Mouse (Mus musculus) liver, postnatal 0 days (tissue): ENCODE data around the gene Fbxo40. TPM values are rescaled to one million over a fixed set of nuclear protein-coding genes. Genes with fewer than 3 reads are reported as not detected.

Experiments used
- ATAC-seq: fragments of 200-750 bp; cut with Nextera tagmentation; 2 replicates; pipeline ENCODE4 v1.8.0; 2017; ENCODE audit warnings: mild to moderate bottlenecking, moderate library complexity
- DNase-seq: peaks from one replicate; pipeline ENCODE4 v3.0.0-alpha.2; 2016
- H3K27ac ChIP-seq: fragments of 300-500 bp; sonication (generic); 2 replicates; pipeline ENCODE4 v1.5.1; 2014; ENCODE audit warnings: antibody characterized with exemption, moderate library complexity, mild to moderate bottlenecking, low read depth
- H3K27me3 ChIP-seq: fragments of 300-500 bp; sonication (generic); 2 replicates; pipeline ENCODE4 v1.6.1; 2014; ENCODE audit warnings: low read length, control low read depth, mixed read lengths; ENCODE audit not compliant: insufficient read depth
- H3K36me3 ChIP-seq: fragments of 300-500 bp; sonication (generic); replicated peaks from 2 replicates; pipeline ENCODE4 v1.6.1; 2014; ENCODE audit warnings: mild to moderate bottlenecking, control low read depth, low read length, moderate library complexity, mixed read lengths; ENCODE audit not compliant: insufficient read depth
- H3K4me1 ChIP-seq: fragments of 300-500 bp; sonication (generic); 2 replicates; pipeline ENCODE4 v1.6.1; 2014; ENCODE audit warnings: antibody characterized with exemption, mild to moderate bottlenecking, control low read depth; ENCODE audit not compliant: insufficient read depth
- H3K4me2 ChIP-seq: fragments of 300-500 bp; sonication (generic); 2 replicates; pipeline ENCODE4 v1.6.1; 2014; ENCODE audit warnings: low read depth, mild to moderate bottlenecking, low read length, moderate library complexity, mixed read lengths
- H3K4me3 ChIP-seq: fragments of 300-500 bp; sonication (generic); 2 replicates; pipeline ENCODE4 v1.5.1; 2014; ENCODE audit warnings: low read depth, low read length
- H3K9ac ChIP-seq: fragments of 300-500 bp; sonication (generic); replicated peaks from 2 replicates; pipeline ENCODE4 v1.6.1; 2014; ENCODE audit warnings: mild to moderate bottlenecking, moderate library complexity
- H3K9me3 ChIP-seq: fragments of 300-500 bp; sonication (generic); 2 replicates; pipeline ENCODE4 v1.6.1; 2016; ENCODE audit warnings: mild to moderate bottlenecking, control low read depth, low read length, mixed read lengths
- CTCF ChIP-seq: sonication (generic); IDR thresholded peaks from 2 replicates; pipeline ENCODE4 v1.5.1; 2016; ENCODE audit warnings: antibody characterized with exemption, low read depth
- EP300 ChIP-seq: IDR thresholded peaks from 2 replicates; pipeline ENCODE4 v1.6.1; 2016; ENCODE audit warnings: antibody characterized with exemption, low read depth, mild to moderate bottlenecking
- WGBS: fragments of 180-500 bp; shearing (Covaris S2); extraction: QIAGEN DNeasy Blood & Tissue Kit; methylation state at CpG from one replicate; pipeline ENCODE4 v1.1.7; 2014; ENCODE audit not compliant: insufficient replicate concordance; 5-methylcytosine and 5-hydroxymethylcytosine counted together
- polyA plus RNA-seq: library from polyadenylated mRNA; unstranded; fragments of >200 nt; fragmentation: Nextera tagmentation; extraction: Ambion mirVana; gene quantifications from 2 replicates; pipeline ENCODE4 v1.2.1, GENCODE M21; 2015

The Fbxo40 gene
- polyA plus RNA-seq, 1 experiment from 2014 or later, result not detected

DNA sequence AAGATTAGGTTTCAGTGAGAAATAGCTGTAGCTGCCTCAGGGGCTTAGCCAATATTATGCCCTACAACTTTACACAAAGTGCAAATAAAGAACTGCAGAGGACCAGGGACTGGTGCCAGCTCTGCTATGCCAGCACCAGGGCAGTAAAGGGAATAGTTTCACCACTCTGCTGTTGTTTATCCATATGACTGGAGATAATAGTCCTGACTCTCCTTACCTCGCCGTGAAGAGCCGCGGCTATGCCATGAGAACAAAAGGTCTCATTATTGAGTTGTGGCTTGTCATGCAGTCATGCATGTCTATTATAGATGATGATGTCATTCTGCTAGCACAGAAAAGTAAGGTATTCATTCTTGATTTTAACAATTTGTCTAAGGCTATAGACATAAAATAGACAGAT, 48.4 kb downstream of the Fbxo40 start:
- ATAC-seq (no peak), DNase-seq (no peak)
- Histone ChIP-seq H3K4me3 (no peak overlapping the region), H3K27ac (no peak overlapping the region), H3K36me3 (no peaks in the 10 kb centered on the region; the same call in none of the 2 replicates), H3K27me3 (no peaks in the 10 kb centered on the region), H3K4me2 (no peak overlapping the region), H3K9me3 (no peaks in the 10 kb centered on the region), H3K4me1 (peaks cover 6% of the 10 kb centered on the region; the same call in 1 of the 2 replicates), H3K9ac (no peak overlapping the region)
- 82% methylated on average over 4 of the region's 4 CpGs for whole genome bisulfite sequencing
- TF ChIP-seq EP300 (no peak), CTCF (no peak)

DNA sequence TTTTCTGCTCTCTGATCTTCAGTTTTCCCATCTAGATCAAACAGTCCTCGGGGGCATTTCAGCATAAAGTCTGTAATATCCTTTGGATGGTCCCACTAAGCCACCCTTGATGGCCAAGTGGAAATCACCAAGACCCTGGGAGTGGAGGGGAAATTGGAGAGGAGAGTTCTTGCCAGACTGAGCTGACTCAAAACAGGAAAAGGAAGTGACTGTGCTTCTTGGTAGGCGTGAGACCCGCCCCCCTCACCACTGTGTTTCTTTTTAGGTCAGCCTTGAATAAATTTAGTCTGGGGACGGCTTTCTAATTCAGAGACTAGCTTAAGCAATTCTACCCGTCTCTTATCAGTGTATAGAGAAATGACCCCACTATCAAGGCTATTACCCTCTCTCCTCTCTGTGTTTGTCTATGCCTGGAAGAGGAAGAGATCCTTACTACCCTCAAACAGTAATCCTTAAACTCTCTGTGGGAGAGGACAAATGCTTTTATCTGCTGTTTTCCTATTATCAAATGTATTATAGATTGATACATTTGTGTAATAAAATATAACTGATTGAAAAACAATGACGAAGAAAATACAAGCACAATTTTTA, 49.0 kb downstream of the Fbxo40 start:
- TF ChIP-seq CTCF, result no peak
- 36% methylated on average over 6 of the region's 6 CpGs for WGBS
- H3K9ac ChIP-seq, result no peak overlapping the region
- DNase-seq (no peak), ATAC-seq (peak; percentile 43; the same call in 1 of the 2 replicates)
- H3K9me3 ChIP-seq, result no peaks in the 10 kb centered on the region
- 0 out of 2 replicates have a peak overlapping the region, but pooled peaks have one; percentile 23 for H3K4me2 ChIP-seq
- H3K27ac ChIP-seq, result peak overlapping the region; percentile 40; the same call in 1 of the 2 replicates
- H3K36me3 ChIP-seq, result no peaks in the 10 kb centered on the region; the same call in none of the 2 replicates
- peaks cover 6% of the 10 kb centered on the region; the same call in 1 of the 2 replicates for H3K4me1 ChIP-seq
- H3K27me3 ChIP-seq, result no peaks in the 10 kb centered on the region
- H3K4me3 ChIP-seq, result no peak overlapping the region

DNA sequence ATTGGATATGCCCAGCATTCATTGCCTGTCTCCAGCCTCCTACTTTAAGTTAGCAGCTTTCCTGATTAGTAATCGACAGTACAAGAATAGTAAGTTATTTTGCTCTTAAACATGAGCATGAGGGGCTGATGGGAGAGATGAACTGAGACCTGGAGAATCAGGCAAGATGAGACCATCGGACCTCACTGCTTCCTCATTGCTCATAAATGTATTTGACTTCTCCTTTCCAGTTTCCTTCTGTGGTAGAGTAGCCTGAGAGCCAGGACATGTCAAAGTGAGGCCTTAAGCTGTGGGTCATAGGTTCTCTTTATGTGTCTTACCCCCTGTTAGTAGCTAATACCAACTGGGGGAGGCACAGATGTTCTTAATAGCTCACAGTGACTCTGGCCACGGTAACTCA, 54.5 kb downstream of the Fbxo40 start:
- Histone ChIP-seq H3K4me2 (peak overlapping the region; percentile 62), H3K36me3 (peaks cover 21% of the 10 kb centered on the region), H3K9ac (peak overlapping the region; percentile 47), H3K27me3 (no peaks in the 10 kb centered on the region), H3K4me3 (peak overlapping the region; percentile 43), H3K4me1 (peaks cover 20% of the 10 kb centered on the region), H3K9me3 (no peaks in the 10 kb centered on the region), H3K27ac (peak overlapping the region; percentile 92)
- DNase-seq (no peak), ATAC-seq (no peak)
- TF ChIP-seq EP300 (no peak), CTCF (no peak)
- 47% methylated on average over 3 of the region's 3 CpGs for WGBS

DNA sequence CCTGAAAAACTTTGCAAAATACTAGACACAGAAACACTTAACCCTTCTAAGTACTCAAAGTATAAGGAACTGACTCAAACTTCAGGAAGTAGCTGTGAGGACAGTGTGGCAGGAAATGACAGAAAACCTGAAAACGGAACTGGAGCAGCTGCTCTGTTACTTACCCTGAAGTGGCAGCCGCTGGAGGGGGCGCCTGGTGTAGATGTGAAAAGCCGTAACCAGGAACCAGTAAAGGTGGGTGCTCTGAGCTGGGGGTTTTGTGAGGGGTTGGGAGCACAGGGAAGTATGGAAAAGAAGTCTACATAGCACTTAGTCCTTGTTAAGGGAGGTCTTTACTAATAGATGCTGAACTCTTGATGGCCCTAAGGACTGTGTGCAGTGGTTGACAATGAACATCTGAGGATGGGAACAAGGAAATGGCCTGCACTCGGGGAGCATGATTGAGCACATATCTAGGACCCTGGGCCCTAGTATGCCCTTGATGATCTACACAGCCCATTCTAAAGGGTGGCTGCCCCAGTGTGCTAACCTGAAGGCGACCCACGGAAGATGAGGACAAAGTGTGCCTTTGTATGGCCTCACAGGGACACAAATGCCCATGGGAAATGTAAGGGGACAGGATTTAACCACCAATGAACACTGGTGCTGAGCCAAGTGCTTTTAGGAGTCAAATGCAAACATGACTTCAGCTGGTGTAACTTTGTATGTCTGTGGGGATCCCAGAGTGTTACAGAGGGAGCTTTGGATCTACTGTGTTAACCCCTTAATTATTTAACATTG, 55.2 kb downstream of the Fbxo40 start, which contains the start of gene Hcls1:
Gene Hcls1, plus strand, starts transcription at position 143 of the 780 bp plus-strand sequence.
- DNase-seq (peak; percentile 67), ATAC-seq (peak; percentile 72)
- H3K9ac ChIP-seq, result peak within 1 kb of the TSS; percentile 47
- peaks cover 20% of the 10 kb centered on the region for H3K4me1 ChIP-seq
- H3K36me3 ChIP-seq, result peaks cover 21% of the 10 kb centered on the region
- H3K4me2 ChIP-seq, result peak within 1 kb of the TSS; percentile 62
- TF ChIP-seq CTCF, result peak; percentile 31; the same call in 1 of the 2 replicates
- peak; percentile 22; the same call in 1 of the 2 replicates for TF ChIP-seq EP300
- H3K9me3 ChIP-seq, result no peaks in the 10 kb centered on the region
- H3K27me3 ChIP-seq, result no peaks in the 10 kb centered on the region
- 35% methylated on average over 7 of the region's 7 CpGs for WGBS
- peak within 1 kb of the TSS; percentile 43 for H3K4me3 ChIP-seq
- peak within 1 kb of the TSS; percentile 92 for H3K27ac ChIP-seq

DNA sequence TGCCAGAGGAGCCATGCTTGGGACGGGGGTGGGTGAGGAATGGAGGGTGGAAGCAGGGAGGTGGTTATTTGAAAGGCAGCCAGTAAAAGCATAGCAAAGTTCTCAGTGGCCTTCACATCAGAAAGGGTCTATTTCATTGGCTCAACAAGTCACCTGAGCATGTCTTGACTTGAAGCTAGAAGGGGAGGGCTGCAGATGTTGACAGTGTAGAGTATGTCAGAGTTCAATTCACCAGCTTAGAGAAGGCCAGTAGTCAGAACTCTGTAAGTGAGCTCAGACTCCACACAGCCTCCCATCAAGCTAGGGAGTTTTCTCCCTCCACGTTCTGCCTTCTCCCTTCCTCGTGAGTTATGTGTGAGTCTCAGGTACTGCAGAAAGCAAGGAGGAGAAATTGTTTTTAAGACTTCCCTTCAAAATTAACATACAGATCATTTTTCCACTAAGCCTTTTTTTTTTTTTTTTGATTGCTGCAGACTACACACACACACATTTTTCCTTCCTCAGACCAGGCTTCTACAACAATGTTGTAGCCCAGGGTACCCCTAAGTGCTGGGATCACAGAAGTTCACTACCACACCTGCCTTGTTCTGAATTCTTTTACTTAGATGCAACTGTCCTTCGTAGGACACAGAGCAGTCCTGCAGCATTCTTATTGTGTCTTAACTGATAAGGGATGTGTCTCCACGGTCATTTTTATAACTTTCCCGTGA, 56.0 kb downstream of the Fbxo40 start:
- no peak overlapping the region for H3K9ac ChIP-seq
- DNase-seq (no peak), ATAC-seq (peak; percentile 75)
- peak overlapping the region; percentile 92 for H3K27ac ChIP-seq
- H3K27me3 ChIP-seq, result no peaks in the 10 kb centered on the region
- TF ChIP-seq EP300 (no peak; the same call in 1 of the 2 replicates), CTCF (no peak)
- WGBS, result 25% methylated on average over 6 of the region's 6 CpGs
- H3K36me3 ChIP-seq, result peaks cover 26% of the 10 kb centered on the region
- peaks cover 20% of the 10 kb centered on the region for H3K4me1 ChIP-seq
- peak overlapping the region; percentile 62 for H3K4me2 ChIP-seq
- no peaks in the 10 kb centered on the region for H3K9me3 ChIP-seq
- H3K4me3 ChIP-seq, result peak overlapping the region; percentile 43; the same call in 1 of the 2 replicates

DNA sequence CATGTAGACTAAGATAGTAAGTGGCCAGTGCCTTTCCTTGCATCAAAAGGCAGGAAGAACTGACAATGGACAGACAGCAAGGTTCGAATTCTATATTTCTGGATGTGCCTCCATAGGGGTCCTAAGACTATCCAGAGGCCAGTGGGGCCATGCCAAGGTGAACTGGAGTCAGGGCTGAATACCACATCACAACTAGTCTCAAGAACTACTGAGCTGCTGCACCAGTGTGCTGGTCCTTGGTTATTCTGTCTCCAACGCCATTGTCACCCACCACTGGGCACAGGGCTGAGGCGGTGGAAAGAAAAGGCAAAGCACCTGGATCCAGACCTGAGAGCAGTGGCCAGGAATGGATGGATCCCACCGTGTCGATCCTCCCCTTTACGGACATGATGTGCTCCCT, 57.7 kb downstream of the Fbxo40 start:
- no peak overlapping the region for H3K9ac ChIP-seq
- no peak overlapping the region for H3K27ac ChIP-seq
- H3K4me1 ChIP-seq, result peaks cover 20% of the 10 kb centered on the region
- peaks cover 44% of the 10 kb centered on the region for H3K36me3 ChIP-seq
- TF ChIP-seq CTCF, result no peak
- TF ChIP-seq EP300, result no peak
- H3K27me3 ChIP-seq, result no peaks in the 10 kb centered on the region
- no peak for DNase-seq
- H3K4me3 ChIP-seq, result no peak overlapping the region
- no peak overlapping the region for H3K4me2 ChIP-seq
- ATAC-seq, result no peak
- WGBS, result 86% methylated on average over 6 of the region's 6 CpGs
- no peaks in the 10 kb centered on the region for H3K9me3 ChIP-seq
